Mouse (Mus musculus): Measurements from ENCODE around the gene Eif2ak4. TPM values are rescaled to one million over a fixed set of nuclear protein-coding genes. Genes with fewer than 3 reads are reported as not detected.

The Eif2ak4 gene
- polyA plus RNA-seq, 1 experiment from 2014 or later = 14.7 TPM

DNA sequence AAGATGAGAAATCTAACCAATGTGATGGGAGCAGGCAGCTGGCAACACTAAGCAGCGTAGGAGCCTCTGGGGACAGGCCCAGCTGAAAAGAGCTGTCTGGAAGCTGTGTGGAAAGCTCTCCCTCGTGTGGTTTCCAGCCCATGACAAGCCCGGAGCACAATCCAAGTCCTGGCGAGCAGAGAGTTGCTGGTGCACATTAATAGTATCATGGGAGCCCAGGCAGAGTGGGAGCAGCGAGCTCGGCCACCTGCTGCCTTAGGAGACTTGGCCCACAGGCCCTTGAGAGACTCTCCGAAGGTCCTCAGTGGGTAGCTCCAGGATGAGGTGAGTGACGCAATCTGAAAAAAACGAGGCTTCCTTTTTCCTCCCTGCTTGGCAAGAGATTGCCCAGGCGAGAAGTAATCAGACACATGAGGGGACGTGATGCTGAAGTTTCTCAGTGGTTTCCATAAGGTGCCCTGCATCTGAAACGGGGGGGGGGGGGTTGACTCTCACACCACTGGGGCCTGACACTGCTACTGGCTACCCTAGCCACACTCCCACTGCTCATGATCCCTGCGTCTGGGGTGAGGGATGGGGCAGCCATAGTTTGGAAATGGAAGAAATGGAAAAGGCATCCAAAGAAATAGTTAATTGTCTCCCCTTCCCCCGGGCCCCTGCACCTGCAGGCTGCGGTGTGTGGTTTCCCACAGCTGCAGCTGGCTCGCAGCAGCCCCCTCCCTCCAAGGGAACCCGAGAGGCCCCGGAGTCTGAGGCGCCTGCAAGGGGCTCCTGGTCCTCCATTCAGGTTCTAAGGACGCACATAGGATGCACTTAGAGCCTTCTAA is 110.9 kb downstream of the Eif2ak4 start:
- H3K9ac ChIP-seq (ENCODE audit: low read depth, low read length) = no peak overlapping the region
- no peak overlapping the region for H3K4me2 ChIP-seq (replicated peaks; ENCODE audit: low read depth, low read length)
- ATAC-seq (ENCODE audit: low FRiP score, low TSS enrichment) = peak; percentile 80
- H3K36me3 ChIP-seq (ENCODE audit: control insufficient read depth, insufficient read depth, low read length) = no peaks in the 10 kb centered on the region
- no peak overlapping the region for H3K27ac ChIP-seq (ENCODE audit: low read depth, low read length)
- WGBS = 29% methylated on average over 20 of the region's 20 CpGs
- peaks cover 16% of the 10 kb centered on the region for H3K4me1 ChIP-seq (ENCODE audit: control insufficient read depth, insufficient read depth, low read length)
- no peak overlapping the region for H3K4me3 ChIP-seq (ENCODE audit: low read length)
- no peaks in the 10 kb centered on the region for H3K27me3 ChIP-seq (ENCODE audit: control insufficient read depth, insufficient read depth, low read length)
- H3K9me3 ChIP-seq (ENCODE audit: control insufficient read depth, low read length) = no peaks in the 10 kb centered on the region

DNA sequence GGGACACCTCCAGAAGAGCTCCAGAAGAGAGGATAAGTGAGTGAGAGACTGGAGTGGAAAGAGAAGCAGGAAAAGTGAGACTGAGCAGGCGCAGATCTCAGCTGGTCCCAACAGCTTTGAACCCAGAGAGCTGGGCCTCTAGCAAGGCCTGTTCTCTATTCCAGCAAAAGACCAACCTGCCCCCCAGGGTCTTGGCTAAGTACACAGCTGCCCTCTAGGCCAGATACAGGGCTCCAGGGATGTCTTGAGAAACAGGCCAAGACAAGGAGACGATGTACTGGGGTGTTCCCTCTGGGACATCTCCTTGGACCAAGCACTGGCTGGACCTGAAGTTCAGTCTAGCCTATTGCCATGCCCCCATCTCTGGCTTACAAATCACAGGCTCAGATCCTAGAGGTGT is 111.8 kb downstream of the Eif2ak4 start:
- H3K27me3 ChIP-seq (ENCODE audit: control insufficient read depth, insufficient read depth, low read length) = no peaks in the 10 kb centered on the region
- no peak overlapping the region for H3K4me2 ChIP-seq (replicated peaks; ENCODE audit: low read depth, low read length)
- H3K4me3 ChIP-seq (ENCODE audit: low read length) = no peak overlapping the region
- H3K27ac ChIP-seq (ENCODE audit: low read depth, low read length) = no peak overlapping the region
- WGBS = 82% methylated on average over 2 of the region's 2 CpGs
- ATAC-seq (ENCODE audit: low FRiP score, low TSS enrichment) = no peak
- H3K9ac ChIP-seq (ENCODE audit: low read depth, low read length) = no peak overlapping the region
- H3K4me1 ChIP-seq (ENCODE audit: control insufficient read depth, insufficient read depth, low read length) = peaks cover 13% of the 10 kb centered on the region
- H3K9me3 ChIP-seq (ENCODE audit: control insufficient read depth, low read length) = no peaks in the 10 kb centered on the region
- H3K36me3 ChIP-seq (ENCODE audit: control insufficient read depth, insufficient read depth, low read length) = no peaks in the 10 kb centered on the region

DNA sequence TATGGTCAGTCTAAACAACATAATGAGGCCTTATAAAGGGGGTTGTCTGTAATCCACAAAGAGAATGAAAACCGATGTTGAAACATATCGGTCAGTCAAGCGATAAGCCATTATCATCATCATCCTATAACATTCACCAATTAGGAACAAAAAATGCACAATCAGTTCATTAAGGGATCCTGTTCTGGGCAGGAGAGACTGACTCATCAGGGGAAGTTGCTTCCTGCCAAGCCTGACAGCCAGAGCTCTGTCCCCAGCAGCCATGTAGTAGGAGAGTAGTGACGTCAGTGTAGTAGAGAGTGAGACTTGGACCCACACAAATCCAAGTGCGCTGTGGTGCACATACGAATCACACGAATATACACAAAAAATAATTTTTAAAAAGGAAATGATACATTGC is 118.7 kb downstream of the Eif2ak4 start:
- Histone ChIP-seq H3K4me3 (ENCODE audit: low read length) (no peak overlapping the region), H3K27me3 (ENCODE audit: control insufficient read depth, insufficient read depth, low read length) (no peaks in the 10 kb centered on the region), H3K27ac (ENCODE audit: low read depth, low read length) (no peak overlapping the region), H3K9me3 (ENCODE audit: control insufficient read depth, low read length) (no peaks in the 10 kb centered on the region), H3K36me3 (ENCODE audit: control insufficient read depth, insufficient read depth, low read length) (no peaks in the 10 kb centered on the region), H3K4me1 (ENCODE audit: control insufficient read depth, insufficient read depth, low read length) (peaks cover 20% of the 10 kb centered on the region), H3K4me2 (replicated peaks; ENCODE audit: low read depth, low read length) (no peak overlapping the region), H3K9ac (ENCODE audit: low read depth, low read length) (no peak overlapping the region)
- WGBS = 88% methylated on average over 7 of the region's 7 CpGs
- no peak for ATAC-seq (ENCODE audit: low FRiP score, low TSS enrichment)

DNA sequence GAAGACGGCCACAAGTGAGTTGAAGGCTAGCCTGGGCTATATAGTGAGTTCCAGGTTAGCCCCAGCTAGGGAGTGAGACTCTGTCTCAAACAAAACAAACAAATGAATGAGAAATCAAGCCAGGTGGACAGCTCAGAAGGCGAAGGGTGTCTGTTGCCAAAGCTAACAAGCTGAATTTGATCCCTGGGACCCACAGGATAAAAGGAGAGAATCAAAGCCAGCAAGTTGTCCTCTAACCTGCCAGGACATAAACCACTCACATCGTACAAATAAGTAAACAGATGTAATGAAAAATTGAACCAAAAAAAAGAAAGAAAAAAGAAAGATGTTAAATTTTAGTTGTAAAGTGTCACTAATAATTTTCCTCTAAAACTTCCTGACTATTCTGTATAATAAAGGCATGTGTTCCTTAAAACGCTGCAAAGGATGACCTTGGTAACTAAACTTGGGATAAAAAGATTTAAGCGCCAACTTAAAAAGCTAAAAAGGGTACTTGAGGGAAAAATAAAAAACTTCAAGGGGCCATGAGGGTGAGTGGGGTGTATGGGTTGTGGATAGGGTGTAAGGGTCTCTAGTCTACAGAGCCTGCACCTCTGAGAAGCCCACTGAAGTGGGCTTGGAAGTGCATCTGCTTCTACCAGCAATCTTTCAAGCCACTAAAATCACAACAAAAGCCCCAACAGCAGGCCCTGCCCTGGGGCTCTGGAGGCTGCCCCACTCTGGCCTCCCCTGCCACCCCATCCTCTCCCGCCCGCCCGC is 121.4 kb downstream of the Eif2ak4 start:
- 0 out of 2 replicates have a peak overlapping the region, but pooled peaks have one; percentile 3 for H3K9ac ChIP-seq (ENCODE audit: low read depth, low read length)

DNA sequence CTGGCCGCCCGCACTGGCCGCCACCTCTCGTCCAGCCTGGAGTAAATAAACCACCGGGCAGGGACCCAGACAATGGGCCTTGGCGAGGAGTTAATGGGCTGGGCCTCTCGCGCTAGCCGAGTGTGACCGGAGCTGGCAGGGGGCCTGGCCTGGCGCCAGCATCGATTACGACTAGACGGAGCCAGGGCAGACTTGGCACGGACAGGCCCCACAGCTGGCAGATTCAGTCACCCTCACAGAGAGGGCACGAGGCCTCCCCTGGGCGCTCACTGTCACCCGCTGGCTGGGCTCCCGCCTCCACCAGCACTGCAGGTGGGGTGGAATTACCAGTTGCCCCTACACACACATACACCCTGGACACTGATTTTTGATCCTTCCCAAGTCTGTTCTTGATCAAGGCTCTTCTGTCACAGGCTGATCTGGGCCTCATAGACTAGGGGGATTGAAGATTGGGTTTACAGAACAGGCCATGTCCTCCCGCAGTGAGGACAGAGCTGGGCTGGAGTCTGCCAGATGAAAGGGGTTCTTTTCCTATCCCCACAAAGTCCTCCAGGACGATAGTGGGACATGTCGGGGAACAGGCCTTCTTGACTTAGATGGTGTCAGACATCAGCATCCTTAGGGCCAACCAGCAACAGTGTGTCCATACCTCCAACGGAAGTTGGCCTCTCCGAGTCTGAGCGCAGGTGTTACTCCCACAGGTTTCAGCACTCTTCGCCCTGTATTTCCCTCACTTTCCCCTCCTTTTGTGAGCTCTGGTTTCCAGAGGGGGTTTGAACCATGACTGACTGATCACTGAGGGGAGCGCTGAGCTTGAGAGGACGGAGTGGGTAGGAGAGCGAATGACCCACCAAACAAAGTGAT is 122.3 kb downstream of the Eif2ak4 start:
- Histone ChIP-seq H3K4me1 (ENCODE audit: control insufficient read depth, insufficient read depth, low read length) (peaks cover 27% of the 10 kb centered on the region), H3K9me3 (ENCODE audit: control insufficient read depth, low read length) (no peaks in the 10 kb centered on the region), H3K4me3 (ENCODE audit: low read length) (no peak overlapping the region), H3K4me2 (replicated peaks; ENCODE audit: low read depth, low read length) (no peak overlapping the region), H3K27ac (ENCODE audit: low read depth, low read length) (peak overlapping the region; percentile 77), H3K27me3 (ENCODE audit: control insufficient read depth, insufficient read depth, low read length) (no peaks in the 10 kb centered on the region), H3K9ac (ENCODE audit: low read depth, low read length) (0 out of 2 replicates have a peak overlapping the region, but pooled peaks have one; percentile 3), H3K36me3 (ENCODE audit: control insufficient read depth, insufficient read depth, low read length) (no peaks in the 10 kb centered on the region)
- ATAC-seq (ENCODE audit: low FRiP score, low TSS enrichment) = peak; percentile 94
- 26% methylated on average over 29 of the region's 29 CpGs for WGBS

More for the DNA sequence above, 121.4 kb downstream of the Eif2ak4 start:
- no peak overlapping the region for H3K4me3 ChIP-seq (ENCODE audit: low read length)
- peak overlapping the region; percentile 77 for H3K27ac ChIP-seq (ENCODE audit: low read depth, low read length)
- no peaks in the 10 kb centered on the region for H3K27me3 ChIP-seq (ENCODE audit: control insufficient read depth, insufficient read depth, low read length)
- peaks cover 27% of the 10 kb centered on the region for H3K4me1 ChIP-seq (ENCODE audit: control insufficient read depth, insufficient read depth, low read length)
- no peaks in the 10 kb centered on the region for H3K9me3 ChIP-seq (ENCODE audit: control insufficient read depth, low read length)
- WGBS = 26% methylated on average over 8 of the region's 8 CpGs
- ATAC-seq (ENCODE audit: low FRiP score, low TSS enrichment) = peak; percentile 66
- no peak overlapping the region for H3K4me2 ChIP-seq (replicated peaks; ENCODE audit: low read depth, low read length)
- H3K36me3 ChIP-seq (ENCODE audit: control insufficient read depth, insufficient read depth, low read length) = no peaks in the 10 kb centered on the region

DNA sequence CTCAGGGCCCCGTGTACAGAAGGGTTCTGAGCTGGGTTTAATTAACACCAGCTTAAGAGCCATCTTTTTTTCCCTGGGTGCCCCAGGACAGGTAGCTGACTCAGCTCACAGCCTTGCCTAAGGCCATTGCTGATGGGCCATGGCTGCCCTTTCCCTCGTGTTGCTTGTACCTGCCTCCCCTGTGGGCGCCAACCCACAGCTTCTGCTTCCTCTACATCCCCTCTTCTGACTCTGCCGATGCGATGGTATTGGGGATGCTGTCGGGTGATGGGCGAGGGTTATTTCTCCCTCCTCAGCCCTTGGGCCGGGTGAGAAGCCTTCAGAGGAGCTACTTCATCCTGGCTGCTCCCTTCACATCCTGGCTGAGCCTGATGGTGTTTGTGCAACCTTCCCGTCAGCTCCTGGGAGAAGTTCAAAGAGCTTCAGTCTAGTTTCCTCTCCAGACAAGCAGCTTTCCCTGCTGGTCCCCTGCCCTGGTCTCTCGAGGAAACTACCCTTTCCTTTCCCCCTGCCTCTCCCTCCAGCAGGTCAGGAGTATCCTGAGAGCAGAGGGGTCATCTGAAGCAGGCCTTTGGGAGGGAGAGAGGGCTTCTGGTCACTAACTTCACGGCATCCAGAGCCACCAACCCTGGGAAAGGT is 123.5 kb downstream of the Eif2ak4 start:
- H3K27ac ChIP-seq (ENCODE audit: low read depth, low read length) = peak overlapping the region; percentile 32; the same call in 1 of the 2 replicates
- WGBS = 40% methylated on average over 11 of the region's 11 CpGs
- peak overlapping the region; percentile 14; the same call in 1 of the 2 replicates for H3K9ac ChIP-seq (ENCODE audit: low read depth, low read length)
- no peak overlapping the region for H3K4me3 ChIP-seq (ENCODE audit: low read length)
- no peaks in the 10 kb centered on the region for H3K9me3 ChIP-seq (ENCODE audit: control insufficient read depth, low read length)
- H3K4me1 ChIP-seq (ENCODE audit: control insufficient read depth, insufficient read depth, low read length) = peaks cover 27% of the 10 kb centered on the region
- no peak for ATAC-seq (ENCODE audit: low FRiP score, low TSS enrichment)
- no peaks in the 10 kb centered on the region for H3K36me3 ChIP-seq (ENCODE audit: control insufficient read depth, insufficient read depth, low read length)
- H3K4me2 ChIP-seq (replicated peaks; ENCODE audit: low read depth, low read length) = no peak overlapping the region
- no peaks in the 10 kb centered on the region for H3K27me3 ChIP-seq (ENCODE audit: control insufficient read depth, insufficient read depth, low read length)

DNA sequence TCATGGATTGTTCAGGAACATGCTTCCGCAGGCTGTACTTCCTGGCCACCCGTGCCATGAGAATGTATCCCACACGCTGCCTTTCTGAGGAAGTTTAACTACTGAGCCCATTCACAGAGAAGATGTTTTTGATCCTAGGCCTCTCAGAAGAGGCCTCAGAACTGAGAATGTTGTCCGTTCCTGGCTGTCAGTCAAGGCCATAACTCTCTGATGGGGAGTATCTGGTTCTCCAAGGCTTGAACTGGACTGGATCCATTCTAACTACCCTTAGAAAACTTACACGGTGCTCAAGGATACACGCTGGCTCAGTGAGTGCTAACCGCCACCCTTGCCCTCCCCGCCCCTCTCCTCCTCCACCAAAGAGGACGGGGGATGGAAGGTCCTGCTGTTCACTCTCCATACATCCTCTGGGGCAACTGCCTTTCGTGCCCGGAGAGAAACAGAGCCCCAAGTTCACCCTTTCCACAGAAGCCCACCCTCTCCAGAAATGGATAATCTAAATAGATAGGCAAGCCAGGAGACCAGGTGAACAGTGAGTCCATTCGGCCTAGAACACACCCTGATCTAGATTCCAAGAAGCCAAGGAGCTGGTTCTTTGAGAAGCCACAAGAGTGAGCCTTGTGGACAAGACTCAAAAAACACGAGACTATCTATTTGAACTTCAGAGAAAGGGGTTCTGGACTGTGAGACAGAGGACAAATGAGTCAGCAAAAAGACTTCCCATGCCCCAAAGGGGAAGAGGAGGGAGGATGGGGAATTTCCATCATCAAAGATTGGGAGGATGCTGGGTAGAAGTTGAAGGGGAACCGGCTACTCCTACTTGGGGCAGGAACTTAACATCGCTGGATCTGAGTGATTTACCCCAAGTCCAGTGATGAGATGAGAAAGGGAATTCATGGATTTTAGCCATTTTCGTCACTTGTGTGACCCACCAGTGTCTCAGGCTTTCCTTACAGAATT is 124.3 kb downstream of the Eif2ak4 start:
- no peaks in the 10 kb centered on the region for H3K27me3 ChIP-seq (ENCODE audit: control insufficient read depth, insufficient read depth, low read length)
- H3K27ac ChIP-seq (ENCODE audit: low read depth, low read length) = no peak overlapping the region
- peak overlapping the region; percentile 14; the same call in 1 of the 2 replicates for H3K9ac ChIP-seq (ENCODE audit: low read depth, low read length)
- H3K9me3 ChIP-seq (ENCODE audit: control insufficient read depth, low read length) = no peaks in the 10 kb centered on the region
- no peak for ATAC-seq (ENCODE audit: low FRiP score, low TSS enrichment)
- H3K4me2 ChIP-seq (replicated peaks; ENCODE audit: low read depth, low read length) = no peak overlapping the region
- peaks cover 27% of the 10 kb centered on the region for H3K4me1 ChIP-seq (ENCODE audit: control insufficient read depth, insufficient read depth, low read length)
- WGBS = 64% methylated on average over 16 of the region's 16 CpGs
- no peaks in the 10 kb centered on the region for H3K36me3 ChIP-seq (ENCODE audit: control insufficient read depth, insufficient read depth, low read length)
- H3K4me3 ChIP-seq (ENCODE audit: low read length) = no peak overlapping the region
